Mouse (Mus musculus): ENCODE measurements at regions not wholly inside any gene's neighbourhood (a gene's known extent, or its start where the extent isn't known, plus 50 kb on each side); places are given as distances from the start of the nearest gene placed in this dataset.

DNA sequence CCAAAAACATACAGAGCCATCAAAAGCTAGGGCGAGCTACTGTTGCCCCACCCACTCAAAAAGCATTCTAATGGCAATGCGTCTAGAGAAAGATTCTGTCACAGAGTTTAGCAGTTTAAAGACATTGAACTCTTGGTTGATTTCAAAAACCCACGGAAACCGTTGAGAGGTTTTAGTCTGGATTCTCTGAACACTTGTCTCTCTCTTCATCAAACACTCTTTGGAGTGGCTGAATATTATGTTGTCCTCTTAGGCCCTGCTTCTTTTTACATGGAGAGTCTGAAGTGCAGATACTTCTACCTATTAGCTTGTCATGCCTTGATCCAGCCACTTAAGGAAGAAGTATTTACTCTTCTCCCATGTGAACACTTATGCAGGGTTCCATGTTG, 393.9 kb upstream of the Plscr5 start:
- no peaks in the 10 kb centered on the region for H3K36me3 ChIP-seq
- H3K27me3 ChIP-seq, result no peaks in the 10 kb centered on the region
- no peaks in the 10 kb centered on the region for H3K9me3 ChIP-seq (replicated peaks)
- no peak overlapping the region for H3K27ac ChIP-seq
- H3K4me1 ChIP-seq, result no peaks in the 10 kb centered on the region
- 91% methylated on average over 4 of the region's 4 CpGs for WGBS
- no peak for ATAC-seq (ENCODE audit: low FRiP score)
- H3K4me3 ChIP-seq, result no peak overlapping the region
- no peak overlapping the region for H3K4me2 ChIP-seq (replicated peaks)
- no peak overlapping the region for H3K9ac ChIP-seq

DNA sequence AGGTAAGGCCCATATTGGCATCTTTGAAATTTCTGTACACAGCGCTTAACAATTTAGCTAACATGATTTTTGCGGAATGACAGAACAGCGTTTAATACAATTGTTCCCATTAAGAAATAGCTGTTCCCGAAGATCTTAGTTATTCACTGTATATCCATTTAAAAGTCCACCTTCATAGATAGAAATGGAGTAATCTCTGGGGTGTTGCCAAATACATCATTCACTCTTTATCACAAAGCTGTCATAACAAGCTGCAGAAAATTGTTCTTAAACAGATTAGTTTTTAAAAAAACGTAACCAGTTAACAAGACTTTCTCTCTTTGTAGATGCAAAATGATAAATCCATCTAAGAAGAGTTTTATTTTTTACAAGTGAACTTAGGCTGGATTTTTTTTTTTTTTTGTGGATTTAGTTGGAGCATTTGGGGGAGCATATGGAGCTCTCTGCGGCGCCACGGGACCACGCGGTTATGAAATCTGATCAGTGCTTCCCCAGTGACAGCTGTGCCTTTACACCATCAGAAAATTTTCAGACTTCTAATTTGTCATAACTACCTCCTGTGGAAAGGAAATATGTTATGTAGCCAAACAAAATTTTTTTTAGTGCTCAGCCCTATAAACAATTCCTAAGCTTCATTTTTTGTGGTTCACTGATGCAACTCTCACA, 394.4 kb upstream of the Plscr5 start:
- H3K9ac ChIP-seq, result no peak overlapping the region
- H3K27me3 ChIP-seq, result no peaks in the 10 kb centered on the region
- no peaks in the 10 kb centered on the region for H3K36me3 ChIP-seq
- H3K4me1 ChIP-seq, result no peaks in the 10 kb centered on the region
- 92% methylated on average over 10 of the region's 10 CpGs for WGBS
- no peak overlapping the region for H3K4me2 ChIP-seq (replicated peaks)
- no peaks in the 10 kb centered on the region for H3K9me3 ChIP-seq (replicated peaks)
- ATAC-seq (ENCODE audit: low FRiP score), result no peak
- H3K4me3 ChIP-seq, result no peak overlapping the region
- no peak overlapping the region for H3K27ac ChIP-seq

DNA sequence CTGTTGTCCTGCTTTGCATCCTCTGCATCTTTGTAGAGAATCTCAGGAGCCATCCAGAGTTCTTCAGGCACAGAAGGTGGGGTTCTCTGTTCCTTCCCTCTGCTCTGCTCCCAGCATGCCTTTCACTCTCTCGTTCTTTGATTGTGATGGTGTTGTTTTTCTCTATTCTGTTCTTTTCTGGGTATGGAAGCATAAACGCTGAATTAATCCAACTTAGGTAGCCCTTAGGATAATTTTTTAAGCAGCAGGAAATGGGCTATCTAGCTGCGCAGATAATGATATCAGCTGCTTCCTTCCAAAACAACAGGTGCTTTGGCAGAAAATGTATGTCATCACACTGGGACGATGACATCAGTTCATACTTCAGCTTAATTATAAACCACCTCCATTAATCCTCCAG, 395.8 kb upstream of the Plscr5 start:
- Histone ChIP-seq H3K9ac (no peak overlapping the region), H3K4me2 (replicated peaks) (no peak overlapping the region), H3K27me3 (no peaks in the 10 kb centered on the region), H3K4me1 (no peaks in the 10 kb centered on the region), H3K9me3 (replicated peaks) (no peaks in the 10 kb centered on the region), H3K4me3 (no peak overlapping the region), H3K27ac (no peak overlapping the region), H3K36me3 (no peaks in the 10 kb centered on the region)
- WGBS, result 88% methylated on average over 4 of the region's 4 CpGs
- ATAC-seq (ENCODE audit: low FRiP score), result no peak

DNA sequence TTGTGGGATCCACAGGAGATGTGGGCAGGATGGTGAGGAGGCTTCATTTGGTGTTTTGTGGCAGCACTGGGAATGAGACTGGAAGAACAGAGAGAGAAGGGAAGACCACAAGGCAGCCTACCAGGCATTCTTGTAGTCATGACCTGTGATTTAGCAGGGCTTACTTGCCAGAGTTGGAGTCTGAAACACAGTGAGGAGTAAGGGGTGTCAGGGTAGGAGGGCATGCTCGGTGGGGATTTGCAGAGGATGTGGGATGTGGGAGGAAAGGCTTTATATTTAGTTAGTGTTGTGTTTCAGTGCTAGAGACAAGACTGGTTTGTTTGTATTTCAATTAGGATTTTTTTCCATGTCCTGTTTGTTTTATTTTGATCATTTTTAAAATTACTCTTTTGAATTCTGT, 387.3 kb upstream of the Zic1 start:
- WGBS, result 81% methylated on average over 1 of the region's 1 CpGs
- H3K4me2 ChIP-seq (replicated peaks), result no peak overlapping the region
- no peak overlapping the region for H3K9ac ChIP-seq
- no peaks in the 10 kb centered on the region for H3K9me3 ChIP-seq (replicated peaks)
- H3K4me1 ChIP-seq, result no peaks in the 10 kb centered on the region
- no peak for ATAC-seq (ENCODE audit: low FRiP score)
- no peaks in the 10 kb centered on the region for H3K36me3 ChIP-seq
- H3K4me3 ChIP-seq, result no peak overlapping the region
- H3K27ac ChIP-seq, result no peak overlapping the region
- H3K27me3 ChIP-seq, result no peaks in the 10 kb centered on the region

DNA sequence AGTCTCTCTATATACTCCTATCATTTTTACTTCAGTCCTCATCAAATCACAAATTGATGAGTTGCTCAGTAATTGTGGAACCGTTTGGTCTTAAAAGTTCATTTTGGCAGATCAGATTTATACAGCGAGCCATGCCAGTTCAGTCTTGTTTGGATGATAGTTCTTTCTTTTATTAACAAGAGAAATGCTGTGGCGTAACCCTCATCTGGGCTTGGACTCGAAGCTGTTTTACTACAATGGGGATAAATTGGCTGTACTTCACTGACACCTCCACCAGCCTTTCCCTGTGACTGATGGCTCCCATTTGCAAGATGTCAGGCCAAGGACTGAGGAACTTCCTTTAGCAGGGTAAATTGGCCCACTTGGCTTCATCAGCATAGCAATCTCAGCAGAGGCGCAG, 345.5 kb upstream of the Zic1 start:
- Histone ChIP-seq H3K36me3 (no peaks in the 10 kb centered on the region), H3K9me3 (replicated peaks) (no peaks in the 10 kb centered on the region), H3K4me2 (replicated peaks) (no peak overlapping the region), H3K27ac (no peak overlapping the region), H3K4me1 (no peaks in the 10 kb centered on the region), H3K27me3 (no peaks in the 10 kb centered on the region), H3K9ac (no peak overlapping the region), H3K4me3 (no peak overlapping the region)
- 84% methylated on average over 5 of the region's 5 CpGs for WGBS
- no peak for ATAC-seq (ENCODE audit: low FRiP score)

DNA sequence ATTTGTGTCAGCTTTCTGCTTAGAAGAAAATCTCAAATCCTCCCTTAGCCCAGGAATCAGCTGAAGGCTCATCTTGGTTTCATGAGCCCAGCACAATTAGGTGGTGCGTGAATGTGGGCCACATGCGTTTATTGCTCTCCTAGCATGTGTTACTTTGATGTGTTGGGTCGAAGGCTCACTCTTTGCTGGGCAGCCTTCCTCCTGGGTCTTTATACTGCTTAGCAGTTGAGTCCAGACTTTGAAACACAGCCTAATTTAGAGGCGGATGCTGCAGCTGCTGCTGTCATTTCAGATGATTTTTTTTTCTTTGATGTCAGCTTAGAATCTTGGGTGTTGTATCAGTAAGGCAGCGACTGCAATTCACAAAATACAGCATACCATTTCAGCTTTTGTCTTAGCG, 315.2 kb upstream of the Zic1 start:
- Histone ChIP-seq H3K27me3 (no peaks in the 10 kb centered on the region), H3K4me2 (replicated peaks) (no peak overlapping the region), H3K4me1 (no peaks in the 10 kb centered on the region), H3K36me3 (no peaks in the 10 kb centered on the region), H3K4me3 (no peak overlapping the region), H3K9ac (no peak overlapping the region), H3K9me3 (replicated peaks) (no peaks in the 10 kb centered on the region), H3K27ac (no peak overlapping the region)
- 84% methylated on average over 6 of the region's 6 CpGs for WGBS
- no peak for ATAC-seq (ENCODE audit: low FRiP score)

DNA sequence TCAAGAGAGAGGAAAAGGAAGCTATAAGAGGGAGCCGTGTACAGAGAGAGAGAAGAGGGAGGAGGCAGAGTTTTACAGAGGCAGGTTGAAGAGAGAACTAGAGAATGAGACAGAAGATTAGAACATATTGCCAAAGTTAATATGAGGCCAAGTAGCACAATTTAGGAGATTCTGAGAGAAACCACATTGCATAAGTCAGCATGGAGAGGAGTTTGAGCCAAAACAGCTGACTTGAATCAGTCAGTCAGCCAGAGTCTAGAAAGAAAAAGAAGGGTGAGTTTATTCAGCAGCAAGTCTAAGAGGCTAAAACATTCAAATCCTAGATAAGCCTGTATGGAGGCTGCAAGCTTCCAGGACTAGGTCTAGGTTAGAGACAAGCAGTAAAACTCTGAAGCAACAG, 301.1 kb upstream of the Zic1 start:
- no peaks in the 10 kb centered on the region for H3K4me1 ChIP-seq
- no peak overlapping the region for H3K4me3 ChIP-seq
- H3K27ac ChIP-seq, result no peak overlapping the region
- WGBS, result 79% methylated on average over 1 of the region's 1 CpGs
- no peak for ATAC-seq (ENCODE audit: low FRiP score)
- no peak overlapping the region for H3K9ac ChIP-seq
- H3K9me3 ChIP-seq (replicated peaks), result no peaks in the 10 kb centered on the region
- no peaks in the 10 kb centered on the region for H3K36me3 ChIP-seq
- no peak overlapping the region for H3K4me2 ChIP-seq (replicated peaks)
- H3K27me3 ChIP-seq, result no peaks in the 10 kb centered on the region

DNA sequence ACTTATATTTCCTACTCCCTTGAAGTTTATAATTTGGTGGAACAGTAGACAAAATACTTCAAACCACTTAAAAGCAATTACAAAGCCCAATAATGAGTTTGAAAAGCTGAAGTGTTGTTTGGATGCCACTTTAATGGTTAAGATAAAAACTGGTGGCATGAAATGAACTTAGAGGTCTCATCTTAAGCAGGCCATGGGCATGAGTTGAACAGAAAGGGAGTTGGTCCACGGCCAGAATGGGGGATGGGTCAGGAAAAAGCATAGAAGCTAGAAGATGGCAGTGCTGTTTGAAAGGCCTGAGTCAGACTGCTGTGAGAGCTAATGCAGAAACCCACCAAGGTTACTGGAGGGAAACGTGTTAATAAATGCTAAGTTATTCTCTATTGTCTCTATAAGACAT, 294.5 kb upstream of the Zic1 start:
- Histone ChIP-seq H3K4me1 (no peaks in the 10 kb centered on the region), H3K36me3 (no peaks in the 10 kb centered on the region), H3K9ac (no peak overlapping the region), H3K4me3 (no peak overlapping the region), H3K27me3 (no peaks in the 10 kb centered on the region), H3K27ac (no peak overlapping the region), H3K4me2 (replicated peaks) (no peak overlapping the region), H3K9me3 (replicated peaks) (no peaks in the 10 kb centered on the region)
- no peak for ATAC-seq (ENCODE audit: low FRiP score)
- 72% methylated on average over 2 of the region's 2 CpGs for WGBS

DNA sequence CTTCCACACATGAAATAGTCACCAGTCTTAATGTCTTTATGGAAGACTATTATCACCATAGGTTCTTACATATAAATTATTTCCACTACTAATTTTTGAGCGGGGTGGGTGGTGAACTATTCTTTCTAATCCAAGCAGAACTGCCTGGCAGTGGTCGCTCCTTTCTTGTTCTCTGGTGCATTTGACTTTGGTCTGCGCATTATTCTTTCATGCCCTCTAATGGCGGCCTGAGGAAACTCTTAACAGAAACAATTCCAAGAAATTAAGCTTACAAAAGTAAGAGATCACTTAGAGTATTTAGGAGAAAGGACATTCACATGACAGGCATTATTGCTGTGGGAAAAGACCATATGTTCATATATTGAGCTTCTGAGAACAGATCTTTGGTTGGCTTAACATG, 288.5 kb upstream of the Zic1 start:
- Histone ChIP-seq H3K9me3 (replicated peaks) (no peaks in the 10 kb centered on the region), H3K27me3 (no peaks in the 10 kb centered on the region), H3K4me2 (replicated peaks) (no peak overlapping the region), H3K9ac (no peak overlapping the region), H3K4me3 (no peak overlapping the region), H3K27ac (no peak overlapping the region), H3K36me3 (no peaks in the 10 kb centered on the region), H3K4me1 (no peaks in the 10 kb centered on the region)
- ATAC-seq (ENCODE audit: low FRiP score), result no peak
- WGBS, result 49% methylated on average over 4 of the region's 4 CpGs

DNA sequence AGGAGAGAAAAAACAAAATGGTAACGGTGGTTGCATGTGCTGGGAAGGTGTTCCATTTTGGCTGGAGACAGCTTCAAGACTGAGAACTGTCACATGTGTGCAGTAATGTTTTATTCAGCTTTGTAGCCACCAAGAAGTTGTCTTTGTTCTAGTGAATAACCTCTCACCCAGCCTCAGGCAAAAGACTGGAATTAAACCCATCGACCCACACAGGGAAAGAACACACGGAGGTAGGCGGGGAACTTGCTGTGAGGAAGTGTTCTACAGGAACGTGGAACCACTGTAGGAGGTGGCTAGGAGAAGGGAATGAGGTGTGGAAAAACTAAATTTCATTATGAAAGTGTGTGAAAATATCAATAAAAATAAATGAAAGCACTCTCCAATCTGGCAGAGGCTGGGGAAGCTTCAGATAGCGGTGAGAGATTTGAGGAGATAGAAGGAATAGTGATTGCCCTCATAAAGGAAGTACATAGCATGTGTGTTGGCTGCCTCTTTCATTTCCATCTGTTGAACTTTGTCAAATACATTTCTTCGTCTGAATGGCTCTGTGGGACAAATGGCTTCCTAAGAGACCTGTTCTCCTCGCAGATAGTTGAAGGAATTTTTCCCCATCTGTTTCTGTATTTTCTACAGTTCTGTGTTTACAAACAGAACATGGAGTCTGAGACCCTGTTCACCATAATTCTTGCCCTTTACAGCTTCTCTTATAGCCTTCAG, 286.9 kb upstream of the Zic1 start:
- Histone ChIP-seq H3K9me3 (replicated peaks) (no peaks in the 10 kb centered on the region), H3K27ac (no peak overlapping the region), H3K36me3 (no peaks in the 10 kb centered on the region), H3K4me2 (replicated peaks) (no peak overlapping the region), H3K4me1 (no peaks in the 10 kb centered on the region), H3K27me3 (no peaks in the 10 kb centered on the region), H3K9ac (no peak overlapping the region), H3K4me3 (no peak overlapping the region)
- ATAC-seq (ENCODE audit: low FRiP score), result no peak
- WGBS, result 67% methylated on average over 8 of the region's 8 CpGs

DNA sequence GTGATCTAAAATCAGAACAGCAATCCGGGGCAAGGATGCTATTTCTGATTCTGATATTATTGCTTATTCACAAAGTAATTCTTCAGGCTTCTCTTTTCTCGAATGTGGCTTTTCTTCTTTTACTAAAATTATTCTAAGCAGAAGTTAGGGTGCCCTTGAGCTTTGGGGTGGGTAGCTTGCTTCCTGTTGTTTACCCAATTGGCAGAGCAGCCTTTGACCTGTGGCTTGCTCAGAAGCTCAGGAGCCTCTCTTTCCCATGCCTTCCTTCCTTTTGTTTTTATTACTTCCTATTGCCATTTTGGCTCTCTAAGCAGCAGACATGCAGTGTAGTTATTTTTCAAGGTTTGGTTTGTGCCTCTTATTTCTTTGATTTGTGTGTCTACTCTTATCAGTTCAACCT, 244.8 kb upstream of the Zic1 start:
- H3K36me3 ChIP-seq, result no peaks in the 10 kb centered on the region
- WGBS, result 87% methylated on average over 2 of the region's 2 CpGs
- no peaks in the 10 kb centered on the region for H3K4me1 ChIP-seq
- ATAC-seq (ENCODE audit: low FRiP score), result no peak
- no peaks in the 10 kb centered on the region for H3K27me3 ChIP-seq
- H3K4me2 ChIP-seq (replicated peaks), result no peak overlapping the region
- no peaks in the 10 kb centered on the region for H3K9me3 ChIP-seq (replicated peaks)
- no peak overlapping the region for H3K27ac ChIP-seq
- H3K4me3 ChIP-seq, result no peak overlapping the region
- H3K9ac ChIP-seq, result no peak overlapping the region

DNA sequence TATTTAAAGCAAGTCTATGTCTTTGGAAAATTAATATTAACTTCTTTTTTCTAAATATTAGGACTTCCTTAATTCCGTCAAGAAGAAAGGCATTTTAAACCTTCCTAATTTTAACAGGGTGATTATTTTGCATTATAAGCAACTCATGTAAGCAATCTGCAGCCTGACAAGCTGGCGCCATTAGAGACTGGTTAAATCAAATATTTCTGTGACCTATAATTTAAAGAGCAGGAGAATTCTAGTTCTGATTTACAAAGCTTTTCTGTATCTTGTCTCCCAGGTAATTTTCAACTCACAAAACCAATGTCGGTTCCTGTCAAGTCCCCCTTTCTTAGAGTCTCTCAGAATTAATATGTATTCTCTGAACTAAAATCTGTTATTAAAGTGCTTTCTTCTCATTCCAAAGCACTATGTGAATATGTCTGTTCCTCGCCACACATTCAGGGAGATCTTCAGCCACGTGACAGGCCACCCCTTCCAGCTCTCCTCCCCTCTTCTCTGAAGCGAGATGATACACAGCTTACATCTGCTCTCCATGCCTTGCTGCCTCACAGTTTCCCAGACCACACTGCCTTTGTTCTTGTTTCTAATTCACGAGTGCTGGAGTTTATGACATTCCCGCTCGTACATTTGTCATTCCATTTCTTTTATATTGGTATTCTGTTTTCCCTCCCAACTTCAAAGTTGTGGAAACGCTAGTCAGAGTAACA, 244.0 kb upstream of the Zic1 start:
- Histone ChIP-seq H3K9ac (no peak overlapping the region), H3K4me2 (replicated peaks) (no peak overlapping the region), H3K36me3 (no peaks in the 10 kb centered on the region), H3K4me3 (no peak overlapping the region), H3K27me3 (no peaks in the 10 kb centered on the region), H3K4me1 (no peaks in the 10 kb centered on the region), H3K9me3 (replicated peaks) (no peaks in the 10 kb centered on the region), H3K27ac (no peak overlapping the region)
- peak; percentile 78 for ATAC-seq (ENCODE audit: low FRiP score)
- WGBS, result 51% methylated on average over 10 of the region's 10 CpGs

DNA sequence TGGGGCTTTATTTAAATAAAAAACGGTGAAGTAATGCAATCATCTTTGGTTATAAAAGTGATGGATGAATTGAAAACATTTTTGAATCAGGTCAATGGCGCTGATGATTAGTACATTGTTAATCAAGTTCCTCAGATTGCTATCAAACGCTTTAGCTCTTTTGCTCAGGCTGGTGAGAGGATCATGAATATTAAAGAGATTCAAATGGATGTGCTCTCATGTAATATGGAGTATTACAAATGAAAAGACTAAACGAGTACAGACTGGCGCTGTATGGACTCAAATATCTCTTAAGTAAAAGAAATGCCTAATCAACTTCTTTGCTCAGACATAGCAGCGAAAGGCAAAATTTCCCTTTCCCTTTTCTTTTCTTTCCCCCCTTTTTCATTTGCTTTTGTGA, 236.1 kb upstream of the Zic1 start:
- H3K9me3 ChIP-seq (replicated peaks), result no peaks in the 10 kb centered on the region
- H3K4me1 ChIP-seq, result no peaks in the 10 kb centered on the region
- no peaks in the 10 kb centered on the region for H3K27me3 ChIP-seq
- no peak overlapping the region for H3K4me2 ChIP-seq (replicated peaks)
- no peak for ATAC-seq (ENCODE audit: low FRiP score)
- H3K36me3 ChIP-seq, result no peaks in the 10 kb centered on the region
- H3K4me3 ChIP-seq, result no peak overlapping the region
- 71% methylated on average over 6 of the region's 6 CpGs for WGBS
- no peak overlapping the region for H3K9ac ChIP-seq
- no peak overlapping the region for H3K27ac ChIP-seq
